21 mouse cellular contexts compared by ENCODE assay signal in genomic region chr6:57721347-57721746, GRCm38 (mm10). TPM values are rescaled to one million over a fixed set of nuclear protein-coding genes. Genes with fewer than 3 reads are reported as not detected.
A peak's percentile ranks its signal among the peaks of the same experiment; 100 is the strongest.
DNase-seq lines count a peak whose midpoint lies in the region; ATAC-seq and TF ChIP-seq lines count a peak whose summit lies in the region.
"Had no signal": no experiment of that assay in that cellular context is flagged by ENCODE, and none has a peak within 500 bp of the region (broad histone marks: within the 10 kb centered on the region; RNA-seq: fewer than 3 reads in every experiment).

No protein-coding gene starts in this region.

- H3K36me3 ChIP-seq in liver, embryonic 11.5 days (ENCODE audit: control insufficient read depth, insufficient read depth, low read length): no peaks in the 10 kb centered on the region
- H3K36me3 ChIP-seq in liver, postnatal 0 days (replicated peaks; ENCODE audit: insufficient read depth, low read length): peaks cover 9% of the 10 kb centered on the region
- no peaks in the 10 kb centered on the region; the same call in 1 of the 2 replicates for H3K36me3 ChIP-seq in liver, embryonic 14.5 days (replicated peaks; ENCODE audit: control insufficient read depth, insufficient read depth, low read depth)
- no peaks in the 10 kb centered on the region for H3K36me3 ChIP-seq in midbrain, embryonic 11.5 days (ENCODE audit: control insufficient read depth, insufficient read depth, low read length)

- 95% methylated on average over 1 of the region's 1 CpGs for WGBS in liver, embryonic 11.5 days
- 96% methylated on average over 1 of the region's 1 CpGs for WGBS in liver, postnatal 0 days (ENCODE audit: insufficient replicate concordance)
- 84% methylated on average over 1 of the region's 1 CpGs for WGBS in liver, embryonic 14.5 days (ENCODE audit: insufficient replicate concordance)
- 92% methylated on average over 1 of the region's 1 CpGs for WGBS in midbrain, embryonic 11.5 days

- H3K9ac ChIP-seq in liver, embryonic 11.5 days (ENCODE audit: low read depth, low read length): no peak overlapping the region
- H3K9ac ChIP-seq in liver, postnatal 0 days (replicated peaks): no peak overlapping the region
- H3K9ac ChIP-seq in liver, embryonic 14.5 days (replicated peaks): no peak overlapping the region
- no peak overlapping the region for H3K9ac ChIP-seq in midbrain, embryonic 11.5 days (ENCODE audit: low read length)
- H3K9ac ChIP-seq: forebrain, embryonic 12.5 days; forebrain, embryonic 15.5 days; hindbrain, embryonic 12.5 days; hindbrain, embryonic 15.5 days had no signal

- H3K9me3 ChIP-seq in liver, embryonic 11.5 days (ENCODE audit: control insufficient read depth, low read length): no peaks in the 10 kb centered on the region
- H3K9me3 ChIP-seq in liver, postnatal 0 days (ENCODE audit: low read length): no peaks in the 10 kb centered on the region
- no peaks in the 10 kb centered on the region for H3K9me3 ChIP-seq in liver, embryonic 14.5 days (ENCODE audit: control insufficient read depth, low read length)
- no peaks in the 10 kb centered on the region; the same call in 1 of the 2 replicates for H3K9me3 ChIP-seq in midbrain, embryonic 11.5 days (ENCODE audit: control insufficient read depth, low read length)
- H3K9me3 ChIP-seq: forebrain, embryonic 12.5 days; hindbrain, embryonic 12.5 days; hindbrain, embryonic 15.5 days had no signal

- no peak overlapping the region for H3K27ac ChIP-seq in liver, embryonic 11.5 days (ENCODE audit: low read depth, low read length)
- H3K27ac ChIP-seq in liver, postnatal 0 days (ENCODE audit: low read depth): no peak overlapping the region
- no peak overlapping the region for H3K27ac ChIP-seq in liver, embryonic 14.5 days
- no peak overlapping the region for H3K27ac ChIP-seq in midbrain, embryonic 11.5 days (ENCODE audit: low read depth, low read length)
- H3K27ac ChIP-seq: forebrain, embryonic 12.5 days; forebrain, embryonic 15.5 days; hindbrain, embryonic 12.5 days; hindbrain, embryonic 15.5 days had no signal

- no peaks in the 10 kb centered on the region for H3K27me3 ChIP-seq in liver, embryonic 11.5 days (replicated peaks; ENCODE audit: control insufficient read depth, insufficient read depth, low read length)
- no peaks in the 10 kb centered on the region for H3K27me3 ChIP-seq in liver, postnatal 0 days (ENCODE audit: insufficient read depth, low read length)
- no peaks in the 10 kb centered on the region for H3K27me3 ChIP-seq in liver, embryonic 14.5 days (ENCODE audit: control insufficient read depth, insufficient read depth, low read length)
- no peaks in the 10 kb centered on the region for H3K27me3 ChIP-seq in midbrain, embryonic 11.5 days (ENCODE audit: control insufficient read depth, insufficient read depth, low read length)
- H3K27me3 ChIP-seq: forebrain, embryonic 12.5 days; forebrain, embryonic 15.5 days; hindbrain, embryonic 12.5 days; hindbrain, embryonic 15.5 days had no signal

- no peaks in the 10 kb centered on the region for H3K4me1 ChIP-seq in liver, embryonic 11.5 days (replicated peaks; ENCODE audit: control insufficient read depth, insufficient read depth, low read length)
- H3K4me1 ChIP-seq in liver, postnatal 0 days (ENCODE audit: insufficient read depth): peaks cover 4% of the 10 kb centered on the region
- peaks cover 4% of the 10 kb centered on the region in 2 experiments; a peak in 3 of 4 replicates for H3K4me1 ChIP-seq in liver, embryonic 14.5 days (replicated peaks; ENCODE audit: control insufficient read depth in 2 of 2, insufficient read depth in 2 of 2, low read length in 1 of 2)
- no peaks in the 10 kb centered on the region for H3K4me1 ChIP-seq in midbrain, embryonic 11.5 days (ENCODE audit: control insufficient read depth, insufficient read depth, low read length)
- H3K4me1 ChIP-seq: forebrain, embryonic 12.5 days; forebrain, embryonic 15.5 days; hindbrain, embryonic 12.5 days; hindbrain, embryonic 15.5 days had no signal

- TF ChIP-seq CTCF in liver, postnatal 0 days (IDR thresholded peaks at IDR 0.05; ENCODE audit: low read depth): no peak
- TF ChIP-seq CTCF in liver, embryonic 14.5 days (IDR thresholded peaks at IDR 0.05; ENCODE audit: low read depth): no peak

- H3K4me3 ChIP-seq in liver, embryonic 11.5 days (ENCODE audit: low read depth, low read length): no peak overlapping the region
- H3K4me3 ChIP-seq in liver, postnatal 0 days (ENCODE audit: low read depth, low read length): no peak overlapping the region
- H3K4me3 ChIP-seq in liver, embryonic 14.5 days (ENCODE audit: insufficient read depth in 1 of 2, low read depth in 2 of 2, low read length in 2 of 2): no peak overlapping the region
- no peak overlapping the region for H3K4me3 ChIP-seq in midbrain, embryonic 11.5 days (ENCODE audit: low read depth, low read length)
- H3K4me3 ChIP-seq: forebrain, embryonic 12.5 days; forebrain, embryonic 15.5 days; hindbrain, embryonic 12.5 days; hindbrain, embryonic 15.5 days had no signal

- no peak for TF ChIP-seq EP300 in liver, postnatal 0 days (IDR thresholded peaks at IDR 0.05; ENCODE audit: low read depth)
- TF ChIP-seq EP300 in liver, embryonic 14.5 days (IDR thresholded peaks at IDR 0.05; ENCODE audit: low read depth): no peak

- ATAC-seq in liver, embryonic 11.5 days (replicated peaks; ENCODE audit: low FRiP score): peak; percentile 41; the same call in 1 of the 2 replicates
- ATAC-seq in liver, postnatal 0 days: no peak
- peak; percentile 76 for ATAC-seq in erythroblast, adult 5-6 weeks (replicated peaks; ENCODE audit: low FRiP score, poor library complexity, severe bottlenecking)
- peak; percentile 53; the same call in 1 of the 2 replicates for ATAC-seq in liver, embryonic 14.5 days (ENCODE audit: insufficient read depth)
- peak; percentile 96 for ATAC-seq in megakaryocyte-erythroid progenitor cell, adult 5-6 weeks (replicated peaks; ENCODE audit: low FRiP score, low TSS enrichment, poor library complexity, severe bottlenecking)
- ATAC-seq in midbrain, embryonic 11.5 days (ENCODE audit: low FRiP score): no peak
- ATAC-seq: forebrain, embryonic 15.5 days had no signal

- no peak for DNase-seq in liver, embryonic 11.5 days (ENCODE audit: low spot score)
- no peak for DNase-seq in liver, postnatal 0 days
- no peak for DNase-seq in liver, embryonic 14.5 days (ENCODE audit: low read depth in 3 of 3, low spot score in 3 of 3)
- DNase-seq in midbrain, embryonic 11.5 days (ENCODE audit: low spot score, missing footprints): no peak
- no peak for DNase-seq in MN1 (ENCODE audit: low spot score)
- no peak for DNase-seq in left cerebral cortex, adult 8-10 months (ENCODE audit: low spot score in 2 of 2)
- DNase-seq: adrenal gland, adult 2 months; adrenal gland, postnatal 25 days; cerebellum, adult 18-20 months; cerebellum, adult 9-10 months; cerebellum, postnatal 14 days; gastrocnemius, postnatal 10 days; gastrocnemius, postnatal 36 days; heart, adult 11 months had no signal

- H3K4me2 ChIP-seq in liver, embryonic 11.5 days: no peak overlapping the region
- H3K4me2 ChIP-seq in liver, postnatal 0 days (ENCODE audit: low read depth, low read length): no peak overlapping the region
- H3K4me2 ChIP-seq in liver, embryonic 14.5 days (ENCODE audit: low read depth): no peak overlapping the region
- no peak overlapping the region for H3K4me2 ChIP-seq in midbrain, embryonic 11.5 days
- H3K4me2 ChIP-seq: forebrain, embryonic 12.5 days; forebrain, embryonic 15.5 days; heart, embryonic 11.5 days; hindbrain, embryonic 12.5 days; hindbrain, embryonic 15.5 days had no signal

RNA-seq across cellular contexts. Expression of gene Lancl2, which starts 19.0 kb away (rescaled TPM):
- polyA plus RNA-seq in liver, embryonic 11.5 days (2014; fragmentation: Nextera tagmentation; extraction: Ambion mirVana): 21.5 and 25.9 TPM in 2 replicates
- 6.4 and 8.0 TPM in 2 replicates for polyA plus RNA-seq in liver, postnatal 0 days (2015; fragmentation: Nextera tagmentation; extraction: Ambion mirVana)
- total RNA-seq in erythroblast, adult 5-6 weeks (2015; ENCODE audit: low replicate concordance): 13.1 and 21.7 TPM in 2 replicates
- 26.2 and 45.4 TPM in 2 replicates for total RNA-seq in erythroblast, adult 5-6 weeks (2017; ENCODE audit: low replicate concordance)
- 4.9 and 7.1 TPM in 2 replicates for polyA plus RNA-seq in liver, embryonic 14.5 days (2012; rRNA removed)
- 13.5 and 14.6 TPM in 2 replicates for polyA plus RNA-seq in liver, embryonic 14.5 days (2014; fragmentation: Nextera tagmentation; extraction: Ambion mirVana)
- total RNA-seq in megakaryocyte-erythroid progenitor cell, adult 5-6 weeks (2014; fragmentation: Nextera tagmentation): 27.4 and 34.8 TPM in 2 replicates
- total RNA-seq in megakaryocyte-erythroid progenitor cell, adult 5-6 weeks (2017): 43.6 and 52.4 TPM in 2 replicates
- 58.4 and 59.3 TPM in 2 replicates for polyA plus RNA-seq in midbrain, embryonic 11.5 days (2014; fragmentation: Nextera tagmentation; extraction: Ambion mirVana)
- 100 to 1,000 TPM in 2 of 4 experiments, 10 to 100 TPM in 2; 88.9 to 114 (median 97.6) TPM for total RNA-seq in left cerebral cortex, adult 8-10 months (2022)

RNA-seq across cellular contexts. Expression of gene Pyurf, which starts 29.5 kb away (rescaled TPM):
- polyA plus RNA-seq in liver, embryonic 11.5 days (2014; fragmentation: Nextera tagmentation; extraction: Ambion mirVana): 13.5 and 14.9 TPM in 2 replicates
- polyA plus RNA-seq in liver, postnatal 0 days (2015; fragmentation: Nextera tagmentation; extraction: Ambion mirVana): 12.3 TPM in 2 replicates
- total RNA-seq in erythroblast, adult 5-6 weeks (2015; ENCODE audit: low replicate concordance): 7.1 and 7.7 TPM in 2 replicates
- total RNA-seq in erythroblast, adult 5-6 weeks (2017; ENCODE audit: low replicate concordance): 16.4 and 20.8 TPM in 2 replicates
- polyA plus RNA-seq in liver, embryonic 14.5 days (2012; rRNA removed): 3.5 and 4.7 TPM in 2 replicates
- polyA plus RNA-seq in liver, embryonic 14.5 days (2014; fragmentation: Nextera tagmentation; extraction: Ambion mirVana): 6.9 and 7.6 TPM in 2 replicates
- 8.5 and 9.4 TPM in 2 replicates for total RNA-seq in megakaryocyte-erythroid progenitor cell, adult 5-6 weeks (2014; fragmentation: Nextera tagmentation)
- total RNA-seq in megakaryocyte-erythroid progenitor cell, adult 5-6 weeks (2017): 10.0 and 16.8 TPM in 2 replicates
- 15.7 and 17.9 TPM in 2 replicates for polyA plus RNA-seq in midbrain, embryonic 11.5 days (2014; fragmentation: Nextera tagmentation; extraction: Ambion mirVana)
- 10 to 100 TPM in 1 of 4 experiments, 1 to 10 TPM in 3; 8.6 to 10.2 (median 9.7) TPM for total RNA-seq in left cerebral cortex, adult 8-10 months (2022)

Comparison
In these comparisons a context has a peak if more than half of its experiments do, and no peak if none do; other contexts are left out.
1. ATAC-seq: peak in liver, embryonic 11.5 days (single experiment), erythroblast, adult 5-6 weeks (single experiment), liver, embryonic 14.5 days (single experiment) and megakaryocyte-erythroid progenitor cell, adult 5-6 weeks (single experiment); none in liver, postnatal 0 days (single experiment) and midbrain, embryonic 11.5 days (single experiment).